Comparison of ENCODE assay signal across 18 mouse cellular contexts in genomic region chr10:120015117-120015516, GRCm38 (mm10).
DNase-seq lines count a peak whose midpoint lies in the region; ATAC-seq and TF ChIP-seq lines count a peak whose summit lies in the region.
"Had no signal": no experiment of that assay in that cellular context is flagged by ENCODE, and none has a peak within 500 bp of the region (broad histone marks: within the 10 kb centered on the region; RNA-seq: fewer than 3 reads in every experiment).

No protein-coding gene starts in this region.

- no peak overlapping the region for H3K9ac ChIP-seq in liver, postnatal 0 days (replicated peaks)
- no peak overlapping the region for H3K9ac ChIP-seq in liver, embryonic 12.5 days
- H3K9ac ChIP-seq in intestine, embryonic 16.5 days (ENCODE audit: low read depth, low read length) = no peak overlapping the region
- H3K9ac ChIP-seq: embryonic facial prominence, embryonic 12.5 days; forebrain, embryonic 13.5 days; forebrain, embryonic 15.5 days had no signal

- H3K4me1 ChIP-seq in liver, postnatal 0 days (ENCODE audit: insufficient read depth) = no peaks in the 10 kb centered on the region
- no peaks in the 10 kb centered on the region for H3K4me1 ChIP-seq in liver, embryonic 12.5 days
- H3K4me1 ChIP-seq in intestine, embryonic 16.5 days (ENCODE audit: control insufficient read depth, insufficient read depth, low read length) = no peaks in the 10 kb centered on the region
- peaks cover 14% of the 10 kb centered on the region; the same call in 1 of the 2 replicates for H3K4me1 ChIP-seq in small intestine, adult 2 months (ENCODE audit: control insufficient read depth, insufficient read depth, insufficient read length, low read length)
- H3K4me1 ChIP-seq: embryonic facial prominence, embryonic 10.5 days; embryonic facial prominence, embryonic 12.5 days; forebrain, embryonic 13.5 days; forebrain, embryonic 15.5 days had no signal

- H3K36me3 ChIP-seq in liver, postnatal 0 days (replicated peaks; ENCODE audit: insufficient read depth, low read length) = no peaks in the 10 kb centered on the region
- H3K36me3 ChIP-seq in liver, embryonic 12.5 days = no peaks in the 10 kb centered on the region
- H3K36me3 ChIP-seq in intestine, embryonic 16.5 days (ENCODE audit: control insufficient read depth, insufficient read depth, low read length) = no peaks in the 10 kb centered on the region
- H3K36me3 ChIP-seq in small intestine, adult 2 months (ENCODE audit: control insufficient read depth, insufficient read depth, low read length) = no peaks in the 10 kb centered on the region
- H3K36me3 ChIP-seq: embryonic facial prominence, embryonic 10.5 days; embryonic facial prominence, embryonic 12.5 days; forebrain, embryonic 15.5 days had no signal

- TF ChIP-seq CTCF in liver, postnatal 0 days (IDR thresholded peaks at IDR 0.05; ENCODE audit: low read depth) = no peak
- no peak for TF ChIP-seq CTCF in small intestine, adult 2 months (IDR thresholded peaks at IDR 0.05; ENCODE audit: extremely low read depth, insufficient read length, insufficient replicate concordance, low read depth, low read length)

- H3K27ac ChIP-seq in liver, postnatal 0 days (ENCODE audit: low read depth) = no peak overlapping the region
- no peak overlapping the region for H3K27ac ChIP-seq in liver, embryonic 12.5 days
- H3K27ac ChIP-seq in intestine, embryonic 16.5 days (ENCODE audit: low read length) = no peak overlapping the region
- 0 out of 2 replicates have a peak overlapping the region, but pooled peaks have one; percentile 20 for H3K27ac ChIP-seq in small intestine, adult 2 months (ENCODE audit: insufficient read depth, low read depth, low read length)
- H3K27ac ChIP-seq: embryonic facial prominence, embryonic 10.5 days; embryonic facial prominence, embryonic 12.5 days; forebrain, embryonic 13.5 days; forebrain, embryonic 15.5 days had no signal

- 58% methylated on average over 3 of the region's 3 CpGs for WGBS in liver, postnatal 0 days (ENCODE audit: insufficient replicate concordance)
- 69% methylated on average over 3 of the region's 3 CpGs for WGBS in liver, embryonic 12.5 days (ENCODE audit: insufficient replicate concordance)
- 54% methylated on average over 3 of the region's 3 CpGs for WGBS in intestine, embryonic 16.5 days
- WGBS in small intestine, adult 2 months = 27% methylated on average over 3 of the region's 3 CpGs

- TF ChIP-seq EP300 in liver, postnatal 0 days (IDR thresholded peaks at IDR 0.05; ENCODE audit: low read depth) = no peak

- no peak for TF ChIP-seq POLR2A in small intestine, adult 2 months (IDR thresholded peaks at IDR 0.05; ENCODE audit: low read depth, low read length)

- no peaks in the 10 kb centered on the region for H3K27me3 ChIP-seq in liver, postnatal 0 days (ENCODE audit: insufficient read depth, low read length)
- H3K27me3 ChIP-seq in liver, embryonic 12.5 days (replicated peaks) = no peaks in the 10 kb centered on the region
- no peaks in the 10 kb centered on the region for H3K27me3 ChIP-seq in intestine, embryonic 16.5 days (replicated peaks; ENCODE audit: control insufficient read depth, insufficient read depth, low read length)
- H3K27me3 ChIP-seq in small intestine, adult 2 months (ENCODE audit: control insufficient read depth, insufficient read depth, low read length) = no peaks in the 10 kb centered on the region
- H3K27me3 ChIP-seq: embryonic facial prominence, embryonic 12.5 days; forebrain, embryonic 13.5 days; forebrain, embryonic 15.5 days had no signal

- H3K9me3 ChIP-seq in liver, postnatal 0 days (ENCODE audit: low read length) = no peaks in the 10 kb centered on the region
- H3K9me3 ChIP-seq in liver, embryonic 12.5 days (replicated peaks) = no peaks in the 10 kb centered on the region
- H3K9me3 ChIP-seq in intestine, embryonic 16.5 days (ENCODE audit: control insufficient read depth, low read length) = no peaks in the 10 kb centered on the region
- H3K9me3 ChIP-seq: embryonic facial prominence, embryonic 10.5 days; embryonic facial prominence, embryonic 12.5 days; forebrain, embryonic 13.5 days; forebrain, embryonic 15.5 days had no signal

- no peak overlapping the region for H3K4me2 ChIP-seq in liver, postnatal 0 days (ENCODE audit: low read depth, low read length)
- H3K4me2 ChIP-seq in liver, embryonic 12.5 days = no peak overlapping the region
- no peak overlapping the region for H3K4me2 ChIP-seq in intestine, embryonic 16.5 days (ENCODE audit: low read depth, low read length)
- H3K4me2 ChIP-seq: embryonic facial prominence, embryonic 12.5 days; forebrain, embryonic 13.5 days; forebrain, embryonic 15.5 days had no signal

- DNase-seq in liver, postnatal 0 days = no peak
- DNase-seq in frontal cortex, postnatal 25 days (ENCODE audit: low spot score in 2 of 2) = no peak
- no peak for DNase-seq in adrenal gland, adult 2 months
- DNase-seq: adrenal gland, adult 8-10 months; adrenal gland, postnatal 14 days; adrenal gland, postnatal 36 days; cerebellum, adult 11-12 months; cerebellum, adult 2 months; cerebellum, adult 9-10 months; cerebellum, postnatal 10 days; cerebellum, postnatal 25 days had no signal

- H3K4me3 ChIP-seq in liver, postnatal 0 days (ENCODE audit: low read depth, low read length) = no peak overlapping the region
- no peak overlapping the region for H3K4me3 ChIP-seq in liver, embryonic 12.5 days
- H3K4me3 ChIP-seq in intestine, embryonic 16.5 days (ENCODE audit: low read length) = no peak overlapping the region
- no peak overlapping the region for H3K4me3 ChIP-seq in small intestine, adult 2 months (ENCODE audit: low read depth, low read length)
- H3K4me3 ChIP-seq: embryonic facial prominence, embryonic 10.5 days; embryonic facial prominence, embryonic 12.5 days; forebrain, embryonic 13.5 days; forebrain, embryonic 15.5 days had no signal

- peak; percentile 73 for ATAC-seq in liver, postnatal 0 days
- no peak for ATAC-seq in liver, embryonic 12.5 days
- peak; percentile 84 for ATAC-seq in intestine, embryonic 16.5 days
- ATAC-seq: forebrain, embryonic 13.5 days; forebrain, embryonic 15.5 days had no signal
